Mouse (Mus musculus): Measurements from ENCODE around the gene Wdfy4. TPM values are rescaled to one million over a fixed set of nuclear protein-coding genes. Genes with fewer than 3 reads are reported as not detected.

Wdfy4 gene
- 1 to 10 TPM; 1.9 to 3.1 TPM for total RNA-seq (2021)
- long read RNA-seq, experiment 1 = 0 reads
- long read RNA-seq, experiment 2 = 0 reads

DNA sequence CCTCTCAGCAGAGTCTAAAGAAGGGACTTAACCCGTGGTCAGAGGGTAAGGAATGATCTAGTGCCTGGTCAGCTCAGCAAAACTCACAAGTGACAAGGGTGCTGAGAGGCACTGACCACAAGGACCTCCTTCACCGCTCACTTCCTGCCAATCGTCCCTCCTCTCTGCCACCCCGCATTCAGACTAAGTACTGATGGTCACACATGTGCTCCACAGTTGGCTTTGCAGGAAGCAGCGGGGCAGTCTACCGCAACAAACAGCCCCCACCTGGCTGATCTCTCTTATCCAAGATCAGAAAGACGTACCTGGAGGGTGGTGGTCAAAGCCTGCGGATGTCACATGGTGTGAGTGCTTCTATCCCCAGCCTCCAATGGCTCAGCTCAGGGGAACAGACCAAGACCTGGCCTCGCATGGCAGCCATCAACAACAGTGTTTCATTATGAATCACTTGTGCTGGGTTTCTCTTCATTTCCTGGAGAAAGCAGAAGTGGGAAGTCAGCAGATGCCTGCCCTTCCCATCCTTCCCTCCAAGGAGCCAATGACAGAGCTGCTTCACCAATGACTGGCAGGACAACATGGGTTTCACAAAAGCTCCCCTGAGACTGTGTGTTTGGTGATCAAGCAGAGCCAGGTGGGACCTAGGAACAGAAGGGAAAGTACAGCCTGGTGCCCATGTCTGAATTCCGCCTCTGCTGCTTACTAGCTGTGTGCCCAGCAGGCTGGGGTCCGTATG, at the start of gene Wdfy4:
Gene Wdfy4, minus strand, starts transcription at position 441 of the 733 bp plus-strand sequence.
- no peak for DNase-seq (ENCODE audit: low spot score in 2 of 2)
- intact Hi-C loops (cut with DNase I) = no loop called here

DNA sequence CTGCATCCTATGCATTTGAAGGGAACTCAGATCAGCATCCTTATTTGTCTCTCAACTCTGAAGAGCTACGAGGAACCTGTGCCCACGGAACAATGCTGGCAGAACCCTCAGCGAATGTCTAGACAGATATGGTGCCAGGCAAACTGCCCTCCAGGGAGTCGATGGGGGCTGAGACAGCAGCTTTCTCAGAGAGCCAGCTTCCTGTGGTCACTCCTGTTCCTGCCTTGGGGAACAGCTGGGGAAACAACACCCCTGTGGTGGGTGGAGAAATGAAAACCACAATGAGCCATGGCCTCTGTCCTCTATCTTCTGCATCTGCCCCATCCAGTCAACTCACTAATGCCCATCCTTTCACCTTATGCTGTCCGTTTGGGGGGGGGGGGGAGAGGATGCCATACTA, 46.7 kb upstream of the Wdfy4 start:
- intact Hi-C loops (cut with DNase I) = no loop called here
- DNase-seq (ENCODE audit: low spot score in 2 of 2) = no peak

DNA sequence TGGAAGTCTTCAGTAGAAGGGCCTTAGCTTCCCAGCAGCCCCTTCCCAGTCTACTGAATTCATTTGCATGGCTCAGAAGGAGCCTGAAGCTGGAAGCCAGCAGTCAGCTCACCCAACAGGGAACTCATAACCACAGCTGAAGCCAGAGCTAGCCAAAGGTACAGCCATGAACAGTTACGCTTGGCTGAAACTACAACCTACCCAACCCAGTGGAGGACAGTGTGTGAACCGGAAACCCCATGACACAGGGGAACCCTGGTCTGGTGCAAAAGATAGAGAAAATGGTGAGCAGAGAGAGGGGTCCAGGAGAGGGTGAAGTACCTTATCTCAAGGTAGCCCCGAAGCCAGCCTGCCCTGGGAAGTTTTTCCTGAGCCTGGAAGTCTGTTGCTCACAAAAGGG, 46.0 kb upstream of the Wdfy4 start:
- no peak for DNase-seq (ENCODE audit: low spot score in 2 of 2)
- intact Hi-C loops (cut with DNase I) = no loop called here

DNA sequence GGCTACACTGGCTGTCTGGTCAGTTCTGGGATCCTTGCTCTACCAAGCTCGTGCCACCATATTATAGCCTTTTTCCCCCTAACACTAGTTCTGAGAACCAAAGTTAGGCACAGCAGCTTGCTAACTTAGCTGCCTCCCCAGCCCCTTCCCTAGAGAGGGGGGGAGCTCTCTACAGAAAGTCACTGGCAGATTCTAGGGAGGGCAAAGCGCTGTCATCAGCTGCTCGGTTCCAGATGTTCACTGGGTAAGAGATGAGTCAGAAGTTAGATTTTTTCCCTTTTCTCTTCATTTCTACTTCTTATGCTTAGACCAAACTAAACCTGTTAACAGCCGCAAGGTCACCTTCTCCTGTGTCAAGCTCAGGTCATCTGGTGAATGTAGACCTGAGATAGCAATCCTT, 45.4 kb upstream of the Wdfy4 start:
- DNase-seq (ENCODE audit: low spot score in 2 of 2) = no peak
- intact Hi-C loops (cut with DNase I) = no loop called here

DNA sequence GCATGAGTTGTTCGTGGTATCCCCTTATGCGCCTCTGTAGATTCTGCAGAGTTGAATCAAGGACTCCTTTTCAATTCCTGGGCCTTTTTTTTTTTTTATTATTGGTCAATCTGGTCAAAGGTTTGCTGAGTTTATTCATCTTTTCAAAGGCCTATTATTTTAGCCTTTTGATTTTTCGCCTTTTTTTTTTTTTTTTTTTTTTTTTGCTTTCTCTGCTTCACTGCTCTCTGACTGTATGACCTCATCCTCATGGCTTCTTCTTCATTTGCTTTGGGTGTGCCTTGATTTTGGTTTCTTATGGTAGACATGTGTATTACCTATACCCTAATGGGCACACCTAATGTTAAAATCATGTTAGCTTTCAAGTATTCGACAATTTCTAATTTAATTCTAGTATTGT, 39.9 kb upstream of the Wdfy4 start:
- DNase-seq (ENCODE audit: low spot score in 2 of 2) = no peak
- intact Hi-C loops (cut with DNase I) = no loop called here

DNA sequence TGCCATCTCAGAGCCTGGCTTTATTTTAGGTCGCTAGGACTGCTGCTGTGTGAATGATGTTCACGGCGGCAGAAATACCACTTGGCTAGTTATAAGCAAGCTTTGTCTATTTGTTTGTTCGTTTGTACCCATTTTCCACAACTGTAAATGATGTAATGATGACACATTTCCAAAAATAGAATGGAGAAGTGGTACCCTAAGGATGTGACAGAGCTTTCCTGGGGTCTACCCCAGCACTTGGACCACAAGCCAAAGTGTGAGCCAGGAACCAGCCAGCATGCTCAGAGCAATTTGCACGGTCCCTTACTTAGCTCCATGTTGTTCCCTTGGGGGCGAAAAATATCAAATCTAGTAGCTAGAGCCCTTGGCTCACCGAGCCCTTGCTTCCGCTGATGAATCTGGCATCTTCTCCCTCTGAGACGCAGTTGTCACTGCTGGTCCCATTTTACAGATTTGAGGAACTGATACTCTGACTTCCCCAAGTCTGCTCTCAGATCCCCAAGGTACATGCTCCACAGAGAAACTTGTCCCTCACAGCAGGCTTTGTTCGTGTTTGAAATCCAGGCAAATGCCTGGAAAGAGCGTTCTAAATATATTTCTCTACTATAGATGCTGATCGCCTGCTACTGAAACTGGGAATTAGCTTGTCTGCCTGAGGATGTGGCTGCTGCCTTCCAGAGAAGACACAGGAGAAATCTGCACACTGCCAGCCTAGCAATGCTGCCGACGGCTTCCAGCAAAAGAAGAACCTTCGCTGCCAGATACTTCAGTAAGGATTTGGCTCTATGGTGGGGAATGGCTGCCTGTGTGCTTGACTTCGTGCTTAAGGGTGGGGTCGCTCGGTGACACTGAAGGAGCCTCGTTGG, 31.3 kb upstream of the Wdfy4 start:
- intact Hi-C loops (cut with DNase I) = no loop called here
- DNase-seq (ENCODE audit: low spot score in 2 of 2) = peak; percentile 41 to 46

DNA sequence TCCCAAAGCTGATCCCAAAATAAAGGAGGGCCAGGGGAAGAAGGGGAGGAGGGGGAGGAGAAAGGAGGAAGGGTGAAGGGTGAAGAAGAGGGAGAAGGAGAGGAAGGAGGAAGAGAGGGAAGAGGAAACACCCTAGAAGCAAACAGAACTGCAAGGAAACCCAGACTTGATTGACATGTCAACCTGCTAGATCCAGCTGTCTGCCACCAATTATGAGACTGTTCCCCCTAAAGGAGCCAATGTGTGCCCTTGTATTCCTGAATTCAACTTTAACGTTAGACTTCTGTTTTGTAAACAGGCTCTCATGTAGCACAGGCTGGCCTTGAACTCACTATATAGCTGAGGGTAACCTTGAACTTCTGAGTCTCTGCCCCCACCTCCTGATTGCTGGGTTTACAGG, 29.9 kb upstream of the Wdfy4 start:
- intact Hi-C loops (cut with DNase I) = loop anchor here (2.0 kb wide), 1 partner anchor 156 kb away; no protein-coding TSS in a partner anchor
- DNase-seq (ENCODE audit: low spot score in 2 of 2) = no peak

DNA sequence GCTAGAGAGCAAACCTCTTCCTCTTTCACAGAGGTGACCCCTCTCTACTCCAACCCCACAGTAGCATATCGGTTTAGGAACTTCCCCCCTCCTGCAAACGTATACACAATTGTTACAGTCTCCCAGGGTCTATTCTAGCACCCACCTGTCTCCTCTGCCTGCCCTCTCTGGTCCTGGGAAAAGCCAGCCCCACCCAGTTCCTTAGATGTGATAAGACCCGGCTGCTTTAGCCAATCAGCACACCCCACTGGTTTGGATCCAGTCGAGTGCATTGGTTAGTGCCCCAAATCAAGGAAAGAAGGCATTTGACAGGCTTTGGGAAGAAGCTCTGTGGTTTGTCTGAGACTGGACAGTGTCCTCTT, 29.4 kb upstream of the Wdfy4 start:
- no peak for DNase-seq (ENCODE audit: low spot score in 2 of 2)
- intact Hi-C loops (cut with DNase I) = loop anchor here (2.0 kb wide), 1 partner anchor 156 kb away; no protein-coding TSS in a partner anchor

DNA sequence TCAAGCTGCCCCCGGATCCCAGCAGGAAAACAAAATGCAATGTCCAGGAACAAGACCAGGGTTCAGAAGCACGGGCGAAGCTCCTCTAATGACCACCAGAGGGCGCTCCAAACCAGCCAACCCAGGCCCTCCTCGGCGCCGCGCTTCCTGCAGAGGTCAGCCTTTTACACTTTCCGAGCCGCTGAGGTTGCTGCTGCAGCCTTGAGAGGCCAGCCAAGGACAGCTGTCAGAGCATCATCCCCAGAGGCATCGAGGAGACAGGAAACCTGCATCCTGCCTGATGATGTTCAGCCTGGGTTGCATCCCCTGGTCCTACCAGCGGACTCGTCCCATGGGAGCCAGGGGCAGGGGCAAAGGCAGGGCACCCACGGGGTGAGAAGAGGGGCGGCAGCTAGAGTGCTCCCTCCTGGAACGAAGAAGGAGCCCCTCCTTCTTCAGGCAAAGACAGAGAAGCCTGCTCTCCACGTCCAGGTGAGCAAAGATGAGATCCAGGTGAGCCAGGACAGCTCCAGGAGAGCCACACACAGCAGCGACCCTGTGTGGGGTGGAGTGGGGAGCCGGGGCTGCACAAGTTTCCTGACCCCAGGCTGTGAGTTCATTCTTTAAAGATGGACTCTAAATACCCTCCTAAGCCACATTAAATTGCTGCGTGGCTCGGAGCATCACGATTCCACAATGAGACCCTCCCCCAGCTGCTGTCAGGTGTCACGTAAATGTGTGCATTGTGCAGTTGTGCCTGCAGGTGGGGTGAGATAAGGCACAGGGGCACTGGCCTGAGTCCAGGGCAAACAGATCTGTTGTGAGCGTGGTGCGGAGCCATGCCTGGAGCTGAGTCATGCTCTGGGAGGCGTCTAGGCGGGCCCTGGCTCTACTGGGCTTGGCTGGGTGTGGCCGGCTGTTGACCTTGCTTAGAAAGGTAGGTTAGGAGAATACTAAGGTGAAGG, 28.8 kb upstream of the Wdfy4 start, which contains the start of gene Arhgap22:
Gene Arhgap22, plus strand, starts transcription at position 204 of the 944 bp plus-strand sequence.
- intact Hi-C loops (cut with DNase I) = loop anchor here (1.0 to 2.0 kb wide), 2 partner anchors 89 to 157 kb away; no protein-coding TSS in a partner anchor
- DNase-seq (ENCODE audit: low spot score in 2 of 2) = peak; percentile 83 to 92

DNA sequence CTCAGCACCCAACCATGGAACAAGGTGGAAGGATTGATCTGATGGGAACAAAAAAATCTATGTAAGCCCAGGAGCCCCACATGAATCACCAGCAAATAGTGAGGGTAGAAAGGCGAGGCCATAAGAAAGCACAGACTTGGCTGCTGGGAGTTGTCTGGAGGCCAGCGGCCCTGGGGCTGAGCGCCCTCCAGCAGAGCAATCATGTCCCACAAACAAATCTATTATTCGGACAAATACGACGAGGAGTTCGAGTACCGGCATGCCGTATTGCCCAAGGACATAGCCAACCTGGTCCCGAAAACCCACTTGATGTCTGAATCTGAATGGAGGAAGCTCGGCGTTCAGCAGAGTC, 27.6 kb upstream of the Wdfy4 start:
- intact Hi-C loops (cut with DNase I) = loop anchor here (1.0 kb wide), 1 partner anchor 90 kb away; no protein-coding TSS in a partner anchor
- DNase-seq (ENCODE audit: low spot score in 2 of 2) = no peak

DNA sequence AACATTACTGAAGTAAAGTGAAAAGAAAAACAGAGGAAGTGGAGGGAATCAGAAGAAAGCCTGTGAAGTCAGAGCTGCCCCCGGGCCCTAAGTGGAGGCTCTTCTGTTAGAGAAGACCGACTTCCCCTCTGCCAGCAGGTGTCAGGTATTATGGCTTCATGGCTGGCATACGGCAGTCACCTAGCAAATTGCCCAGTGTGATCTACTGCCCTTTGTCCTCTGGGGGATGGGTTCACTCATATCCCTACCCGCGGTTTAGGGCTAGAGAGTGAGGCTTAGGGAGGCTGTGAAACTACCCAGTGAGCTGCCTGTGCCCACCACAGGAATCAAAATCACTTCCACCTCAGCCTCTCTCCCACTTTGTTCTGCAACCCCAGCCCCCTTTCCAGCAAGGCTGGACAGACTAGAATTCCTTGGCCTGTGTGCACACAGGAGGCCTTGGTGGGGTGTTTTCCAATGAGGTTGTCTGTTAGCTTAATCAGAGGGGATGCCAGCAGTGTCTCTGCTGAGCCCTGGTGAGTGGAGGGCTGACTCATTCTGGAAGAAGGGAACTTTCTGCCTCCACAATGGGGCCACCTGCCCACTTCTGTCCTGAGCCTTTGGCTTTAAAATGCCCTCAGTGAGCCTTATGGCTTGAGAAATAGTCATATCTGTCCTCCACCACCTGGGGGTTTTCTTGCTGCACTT, 27.1 kb upstream of the Wdfy4 start:
- no peak for DNase-seq (ENCODE audit: low spot score in 2 of 2)
- intact Hi-C loops (cut with DNase I) = no loop called here

DNA sequence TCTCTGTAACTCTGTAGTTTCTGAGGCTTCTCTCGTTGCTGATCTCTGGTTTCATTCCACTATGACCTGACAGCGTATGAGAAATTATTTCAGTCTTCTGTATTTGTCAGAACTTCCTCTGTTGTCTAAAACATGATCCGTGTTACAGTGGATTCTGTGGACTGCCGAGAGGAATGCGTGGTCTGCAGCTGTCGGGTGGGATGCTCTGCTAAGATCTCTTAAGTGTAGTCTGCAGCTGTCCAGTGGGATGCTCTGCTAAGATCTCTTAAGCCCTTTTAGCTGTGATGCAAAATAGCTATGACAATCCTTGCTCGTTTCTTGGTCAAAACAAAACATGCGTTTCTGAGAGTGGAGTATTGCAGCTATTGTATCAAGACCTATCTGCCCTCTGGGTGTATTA, 25.5 kb upstream of the Wdfy4 start:
- no peak for DNase-seq (ENCODE audit: low spot score in 2 of 2)
- intact Hi-C loops (cut with DNase I) = no loop called here

DNA sequence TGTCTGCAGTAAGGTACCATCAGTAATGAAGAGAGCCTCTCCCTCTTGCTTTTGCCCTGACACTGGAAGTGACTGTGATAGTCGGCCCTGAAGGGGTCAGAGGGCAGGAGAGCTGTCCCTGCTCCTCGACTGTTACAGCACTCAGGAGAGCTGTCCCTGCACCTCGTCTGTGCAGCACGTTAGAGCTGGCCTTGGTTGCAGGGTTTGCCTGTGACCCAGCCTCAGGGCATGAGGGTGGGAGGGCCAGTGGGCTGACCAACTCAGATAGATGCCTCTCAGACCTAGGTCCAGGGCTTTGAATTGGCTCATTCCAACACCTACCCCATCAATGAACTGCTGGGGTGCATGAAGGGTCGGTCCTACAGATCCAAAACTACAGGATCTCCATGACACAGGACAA, 23.0 kb upstream of the Wdfy4 start:
- intact Hi-C loops (cut with DNase I) = loop anchor here (5.0 to 10.0 kb wide), 3 partner anchors 61 to 676 kb away; no protein-coding TSS in a partner anchor

DNA sequence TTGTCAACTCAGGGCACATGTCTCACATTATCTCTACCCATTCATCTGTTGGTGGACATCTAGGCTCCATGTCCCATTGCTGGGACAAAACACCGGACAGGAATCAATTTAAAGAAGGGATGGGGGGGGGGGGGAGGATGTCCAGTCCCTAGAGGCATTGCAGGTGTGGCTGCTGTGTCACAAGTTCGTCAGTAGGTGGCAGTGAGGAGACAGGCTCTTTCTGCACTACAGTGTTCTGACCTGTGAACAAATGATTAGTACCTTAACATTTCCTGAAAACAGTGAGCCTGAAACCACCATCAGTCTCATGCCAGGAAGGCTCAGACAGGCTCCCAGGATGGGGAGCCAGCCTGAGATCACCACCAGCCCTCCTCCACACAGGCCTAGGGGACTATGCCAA, 21.7 kb upstream of the Wdfy4 start:
- intact Hi-C loops (cut with DNase I) = loop anchor here (5.0 to 10.0 kb wide), 3 partner anchors 60 to 675 kb away; no protein-coding TSS in a partner anchor
- no peak for DNase-seq (ENCODE audit: low spot score in 2 of 2)

More for the DNA sequence above, 23.0 kb upstream of the Wdfy4 start:
- DNase-seq (ENCODE audit: low spot score in 2 of 2) = no peak

DNA sequence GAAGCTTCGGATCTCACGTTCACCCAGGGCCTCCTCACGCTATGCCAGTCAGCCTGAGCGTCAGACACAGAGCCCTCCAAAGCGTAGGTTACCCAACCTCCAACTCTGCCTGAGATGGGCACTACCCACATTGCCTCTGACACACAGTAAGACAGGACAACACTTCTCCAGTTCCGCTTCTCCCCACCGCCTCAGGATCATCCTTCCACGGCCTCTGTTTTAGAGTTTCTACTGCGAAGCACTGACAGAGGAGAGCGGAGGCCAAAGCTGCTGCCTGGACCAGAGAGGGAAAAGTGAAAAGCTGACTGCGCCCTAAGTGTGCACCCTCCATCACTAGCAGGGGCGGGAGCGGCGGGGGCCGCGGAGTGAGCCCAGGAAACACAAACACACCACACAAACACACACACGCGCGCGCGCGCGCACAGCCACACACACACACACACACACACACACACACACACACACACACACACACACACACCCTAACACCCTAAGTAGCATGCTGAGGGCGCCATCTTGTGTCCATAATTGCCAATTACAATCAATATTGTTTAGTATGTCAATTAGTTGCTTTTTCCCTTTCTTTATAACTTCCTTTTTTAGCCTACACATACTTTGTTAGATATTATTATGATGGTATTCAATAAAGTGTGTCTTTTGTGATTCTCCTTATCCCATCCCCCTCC, 20.1 kb upstream of the Wdfy4 start:
- DNase-seq (ENCODE audit: low spot score in 2 of 2) = peak in 1 of 2 experiments; percentile 46
- intact Hi-C loops (cut with DNase I) = loop anchor here (5.0 to 10.0 kb wide), 3 partner anchors 58 to 673 kb away; no protein-coding TSS in a partner anchor

DNA sequence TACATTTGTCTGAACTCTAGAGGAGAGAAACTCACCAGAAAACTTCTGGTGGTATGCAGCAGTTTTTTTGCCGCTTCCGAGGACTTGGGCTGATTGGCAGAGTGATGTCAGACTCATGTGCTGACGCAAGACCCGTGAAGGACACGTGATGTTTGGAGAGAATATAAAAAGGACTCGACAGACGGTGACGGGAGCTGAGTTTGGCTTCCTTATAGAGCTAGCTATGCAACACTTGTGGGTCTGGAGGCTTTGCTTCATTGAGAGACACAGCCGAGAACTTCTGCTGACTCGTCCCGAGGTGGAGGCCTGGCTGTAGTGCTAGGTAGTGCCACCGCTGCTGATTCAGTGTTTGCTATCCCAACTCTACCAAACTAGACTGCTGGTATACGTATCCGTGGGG, 18.5 kb upstream of the Wdfy4 start:
- no peak for DNase-seq (ENCODE audit: low spot score in 2 of 2)
- intact Hi-C loops (cut with DNase I) = loop anchor here (10.0 kb wide), 1 partner anchor 599 kb away; no protein-coding TSS in a partner anchor

DNA sequence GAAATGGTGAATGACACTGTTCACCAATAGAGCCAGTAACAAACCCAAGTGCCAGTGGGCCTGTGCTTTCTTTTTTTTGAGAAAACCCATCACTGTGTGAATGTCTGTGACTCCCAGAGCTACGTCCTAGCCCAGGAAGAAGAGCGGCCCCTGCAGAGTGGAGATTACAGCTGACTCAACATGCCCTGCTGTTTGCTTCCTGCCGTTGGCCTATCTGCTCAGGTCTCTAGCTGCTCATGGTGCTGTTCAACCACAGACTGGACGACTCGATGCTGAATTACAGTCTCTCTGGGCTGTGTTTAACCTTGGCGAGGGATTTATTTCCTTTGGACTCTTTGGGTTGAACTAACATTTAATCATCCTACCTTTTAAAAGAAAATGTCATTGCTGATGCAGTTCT, 17.6 kb upstream of the Wdfy4 start:
- no peak for DNase-seq (ENCODE audit: low spot score in 2 of 2)
- intact Hi-C loops (cut with DNase I) = loop anchor here (10.0 kb wide), 1 partner anchor 598 kb away; no protein-coding TSS in a partner anchor

DNA sequence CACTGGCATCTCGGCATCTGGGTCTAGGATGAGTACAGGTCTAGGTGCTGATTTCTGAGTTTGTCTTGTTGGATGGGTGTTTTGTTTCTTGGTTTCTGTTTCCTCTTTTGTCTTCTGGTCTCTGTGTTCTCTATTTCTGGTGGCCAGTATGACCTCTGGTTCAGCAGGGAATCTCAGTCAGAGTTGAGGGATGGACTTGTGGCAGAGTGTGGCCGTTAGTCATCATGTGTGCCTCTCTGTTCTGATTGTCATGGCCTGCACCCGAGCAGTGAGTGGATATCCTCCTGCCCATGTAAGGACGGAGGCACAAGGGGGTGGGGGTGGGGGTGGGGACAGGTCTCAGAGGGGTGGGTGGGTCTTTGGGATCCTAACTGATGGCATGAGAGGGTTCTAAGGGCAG, 16.9 kb upstream of the Wdfy4 start:
- intact Hi-C loops (cut with DNase I) = loop anchor here (10.0 kb wide), 1 partner anchor 597 kb away; no protein-coding TSS in a partner anchor
- no peak for DNase-seq (ENCODE audit: low spot score in 2 of 2)

All from left cerebral cortex, postnatal 14 days (tissue).